In genomic region chr17:89049071-89049470, GRCm38 (mm10) we compare ENCODE assay signal across 15 mouse cellular contexts.
"Had no signal": no experiment of that assay in that cellular context is flagged by ENCODE, and none has a peak within 500 bp of the region (broad histone marks: within the 10 kb centered on the region; RNA-seq: fewer than 3 reads in every experiment).

No protein-coding gene starts in this region.

- H3K27me3 ChIP-seq: neural tube, embryonic 15.5 days; stomach, embryonic 15.5 days had no signal

- H3K36me3 ChIP-seq: neural tube, embryonic 15.5 days; stomach, embryonic 15.5 days had no signal

- H3K4me3 ChIP-seq: neural tube, embryonic 15.5 days; stomach, embryonic 15.5 days had no signal

- DNase-seq: retina, postnatal 1 day; right cerebral cortex, adult 18-20 months; right cerebral cortex, postnatal 14 days; right cerebral cortex, postnatal 25 days; right cerebral cortex, postnatal 4 days; spleen, adult 18-20 months; thymus, adult 18-20 months; thymus, adult 2 months; thymus, postnatal 14 days; thymus, postnatal 25 days; thymus, postnatal 36 days; thymus, postnatal 4 days had no signal

- H3K9ac ChIP-seq: neural tube, embryonic 15.5 days; stomach, embryonic 15.5 days had no signal

- H3K9me3 ChIP-seq: neural tube, embryonic 15.5 days; stomach, embryonic 15.5 days had no signal

- H3K4me2 ChIP-seq: neural tube, embryonic 15.5 days; stomach, embryonic 15.5 days had no signal

- H3K27ac ChIP-seq: neural tube, embryonic 15.5 days; stomach, embryonic 15.5 days; stomach, postnatal 0 days had no signal

- H3K4me1 ChIP-seq: neural tube, embryonic 15.5 days; stomach, embryonic 15.5 days had no signal
